In genomic region chr4:130919750-130920356, GRCm38 (mm10) we compare ENCODE assay signal across 15 mouse cellular contexts. TPM values are rescaled to one million over a fixed set of nuclear protein-coding genes. Genes with fewer than 3 reads are reported as not detected.
A peak's percentile ranks its signal among the peaks of the same experiment; 100 is the strongest.
DNase-seq lines count a peak whose midpoint lies in the region; ATAC-seq and TF ChIP-seq lines count a peak whose summit lies in the region.
"Had no signal": no experiment of that assay in that cellular context is flagged by ENCODE, and none has a peak within 500 bp of the region (broad histone marks: within the 10 kb centered on the region; RNA-seq: fewer than 3 reads in every experiment).

No protein-coding gene starts in this region.

- TF ChIP-seq CTCF in thymus, adult 2 months (IDR thresholded peaks at IDR 0.05; ENCODE audit: borderline replicate concordance, control insufficient read depth, extremely low read depth, insufficient read depth, low read length, poor library complexity) = no peak

- H3K36me3 ChIP-seq in kidney, embryonic 14.5 days (ENCODE audit: control insufficient read depth, insufficient read depth, low read length) = no peaks in the 10 kb centered on the region
- H3K36me3 ChIP-seq in thymus, adult 2 months (ENCODE audit: control insufficient read depth, insufficient read depth, low read length) = peaks cover 21% of the 10 kb centered on the region
- H3K36me3 ChIP-seq in hindbrain, embryonic 13.5 days = no peaks in the 10 kb centered on the region
- H3K36me3 ChIP-seq: embryonic facial prominence, embryonic 12.5 days; liver, embryonic 15.5 days had no signal

- no peak for DNase-seq in kidney, postnatal 25 days
- DNase-seq in thymus, adult 2 months = no peak
- no peak for DNase-seq in thymus, postnatal 14 days
- DNase-seq in frontal cortex, adult 2 months (ENCODE audit: extremely low spot score in 1 of 2, low spot score in 1 of 2) = no peak
- DNase-seq in right cerebral cortex, postnatal 25 days = no peak
- DNase-seq in cerebellum, adult 11 months = no peak
- DNase-seq: adrenal gland, adult 8-10 months; cerebellum, adult 2 months; kidney, adult 11 months had no signal

- ATAC-seq in kidney, embryonic 14.5 days (ENCODE audit: low FRiP score, low TSS enrichment) = no peak
- ATAC-seq in hindbrain, embryonic 13.5 days (ENCODE audit: low FRiP score) = no peak

- TF ChIP-seq POLR2A in thymus, adult 2 months (IDR thresholded peaks at IDR 0.05; ENCODE audit: control insufficient read depth, extremely low read depth, insufficient read depth, low read length, poor library complexity) = no peak

- no peaks in the 10 kb centered on the region for H3K9me3 ChIP-seq in kidney, embryonic 14.5 days (ENCODE audit: control insufficient read depth, low read length)
- H3K9me3 ChIP-seq in hindbrain, embryonic 13.5 days = no peaks in the 10 kb centered on the region
- H3K9me3 ChIP-seq: embryonic facial prominence, embryonic 12.5 days; liver, embryonic 15.5 days had no signal

- peaks cover 15% of the 10 kb centered on the region; the same call in 1 of the 2 replicates for H3K4me1 ChIP-seq in kidney, embryonic 14.5 days (ENCODE audit: control insufficient read depth, insufficient read depth, low read length)
- H3K4me1 ChIP-seq in thymus, adult 2 months (replicated peaks; ENCODE audit: control insufficient read depth, insufficient read depth, low read length) = peaks cover 73% of the 10 kb centered on the region
- peaks cover 28% of the 10 kb centered on the region for H3K4me1 ChIP-seq in hindbrain, embryonic 13.5 days (replicated peaks)

- H3K4me3 ChIP-seq in kidney, embryonic 14.5 days (ENCODE audit: low read length) = no peak overlapping the region
- H3K4me3 ChIP-seq in thymus, adult 2 months (ENCODE audit: control insufficient read depth, insufficient read depth, low read length) = no peak overlapping the region
- no peak overlapping the region for H3K4me3 ChIP-seq in hindbrain, embryonic 13.5 days
- H3K4me3 ChIP-seq: embryonic facial prominence, embryonic 12.5 days; liver, embryonic 15.5 days had no signal

- peak overlapping the region; percentile 52; the same call in 1 of the 2 replicates for H3K27ac ChIP-seq in kidney, embryonic 14.5 days (ENCODE audit: low read depth, low read length)
- H3K27ac ChIP-seq in thymus, adult 2 months (ENCODE audit: control insufficient read depth, insufficient read depth, low read length) = peak overlapping the region; percentile 94
- H3K27ac ChIP-seq in hindbrain, embryonic 13.5 days = peak overlapping the region; percentile 8; the same call in 1 of the 2 replicates
- H3K27ac ChIP-seq: embryonic facial prominence, embryonic 12.5 days; liver, embryonic 15.5 days; stomach, postnatal 0 days had no signal

- H3K9ac ChIP-seq in kidney, embryonic 14.5 days (ENCODE audit: low read depth, low read length) = no peak overlapping the region
- no peak overlapping the region for H3K9ac ChIP-seq in hindbrain, embryonic 13.5 days
- H3K9ac ChIP-seq: embryonic facial prominence, embryonic 12.5 days; liver, embryonic 15.5 days had no signal

- H3K27me3 ChIP-seq in kidney, embryonic 14.5 days (ENCODE audit: control insufficient read depth, insufficient read depth, low read length) = no peaks in the 10 kb centered on the region
- H3K27me3 ChIP-seq in thymus, adult 2 months (ENCODE audit: control insufficient read depth, insufficient read depth, low read length) = no peaks in the 10 kb centered on the region
- peaks cover 2% of the 10 kb centered on the region; the same call in 1 of the 2 replicates for H3K27me3 ChIP-seq in hindbrain, embryonic 13.5 days
- H3K27me3 ChIP-seq: embryonic facial prominence, embryonic 12.5 days; liver, embryonic 15.5 days had no signal

- WGBS in kidney, embryonic 14.5 days = 65% methylated on average over 9 of the region's 9 CpGs
- WGBS in thymus, adult 2 months = 58% methylated on average over 9 of the region's 9 CpGs
- 63% methylated on average over 9 of the region's 9 CpGs for WGBS in hindbrain, embryonic 13.5 days

- H3K4me2 ChIP-seq in kidney, embryonic 14.5 days (replicated peaks; ENCODE audit: low read depth, low read length) = no peak overlapping the region
- H3K4me2 ChIP-seq in hindbrain, embryonic 13.5 days = no peak overlapping the region
- H3K4me2 ChIP-seq: embryonic facial prominence, embryonic 12.5 days; liver, embryonic 15.5 days had no signal

RNA-seq across cellular contexts. Expression of gene Laptm5, which starts 6.9 kb away (rescaled TPM):
- polyA plus RNA-seq in kidney, embryonic 14.5 days (2014; fragmentation: Nextera tagmentation; extraction: Ambion mirVana) = 19.7 and 29.5 TPM in 2 replicates
- polyA plus RNA-seq in thymus, adult 2 months (2012; rRNA removed) = 1,867 and 1,969 TPM in 2 replicates
- 29.4 and 31.4 TPM in 2 replicates for polyA plus RNA-seq in hindbrain, embryonic 13.5 days (2015; fragmentation: Nextera tagmentation; extraction: Ambion mirVana)
- 45.3 and 63.2 TPM in 2 replicates for polyA plus RNA-seq in frontal cortex, adult 2 months (2012; rRNA removed)

RNA-seq across cellular contexts. Expression of gene Matn1, which starts 24.3 kb away (rescaled TPM):
- polyA plus RNA-seq in kidney, embryonic 14.5 days (2014; fragmentation: Nextera tagmentation; extraction: Ambion mirVana) = 0.41 and 0.44 TPM in 2 replicates
- polyA plus RNA-seq in thymus, adult 2 months (2012; rRNA removed) = 2.1 and 2.2 TPM in 2 replicates
- polyA plus RNA-seq in hindbrain, embryonic 13.5 days (2015; fragmentation: Nextera tagmentation; extraction: Ambion mirVana) = 0.71 and 1.9 TPM in 2 replicates
- polyA plus RNA-seq in frontal cortex, adult 2 months (2012; rRNA removed) = 0.65 and 0.82 TPM in 2 replicates
- polyA plus RNA-seq: heart, embryonic 14.5 days had no signal

Comparison
In these comparisons a context has a peak if more than half of its experiments do, and no peak if none do; other contexts are left out.
1. H3K27ac ChIP-seq: peak in every context shown above with its lines; median percentile 94 in thymus, adult 2 months; 52 in kidney, embryonic 14.5 days; 8 in hindbrain, embryonic 13.5 days.
2. RNA of gene Laptm5, which starts 6.9 kb away (polyA plus RNA-seq): 1,867 to 1,969 TPM in thymus, adult 2 months; 45.3 to 63.2 TPM in frontal cortex, adult 2 months, 29.4 to 31.4 TPM in hindbrain, embryonic 13.5 days and 19.7 to 29.5 TPM in kidney, embryonic 14.5 days; every median in the first group is over 10 times any median in the second.